Mouse (Mus musculus) heart, postnatal 0 days (tissue): ENCODE measurements around the gene Acsl5. TPM values are rescaled to one million over a fixed set of nuclear protein-coding genes. Genes with fewer than 3 reads are reported as not detected.
A peak's percentile ranks its signal among the peaks of the same experiment; 100 is the strongest.

Source experiments
- ATAC-seq: fragments of 200-750 bp; cut with Nextera tagmentation; 2 replicates; pipeline ENCODE4 v1.8.0; 2017; ENCODE audit warnings: low read depth, moderate number of reproducible peaks, moderate library complexity; ENCODE audit not compliant: insufficient read depth
- DNase-seq: peaks from one replicate; pipeline ENCODE4 v3.0.0-alpha.2; 2016; ENCODE audit warnings: low spot score
- H3K27ac ChIP-seq: fragments of 300-500 bp; sonication (generic); 2 replicates; pipeline ENCODE4 v1.5.1; 2014; ENCODE audit warnings: low read depth, mild to moderate bottlenecking
- H3K27me3 ChIP-seq: fragments of 300-500 bp; sonication (generic); 2 replicates; pipeline ENCODE4 v1.6.1; 2014; ENCODE audit warnings: low read length, mixed read lengths; ENCODE audit not compliant: control insufficient read depth, insufficient read depth
- H3K36me3 ChIP-seq: fragments of 300-500 bp; sonication (generic); replicated peaks from 2 replicates; pipeline ENCODE4 v1.6.1; 2014; ENCODE audit warnings: low read length, mixed read lengths; ENCODE audit not compliant: control insufficient read depth, insufficient read depth
- H3K4me1 ChIP-seq: fragments of 300-500 bp; sonication (generic); 2 replicates; pipeline ENCODE4 v1.6.1; 2014; ENCODE audit warnings: antibody characterized with exemption; ENCODE audit not compliant: control insufficient read depth, insufficient read depth
- H3K4me2 ChIP-seq: fragments of 300-500 bp; sonication (generic); 2 replicates; pipeline ENCODE4 v1.6.1; 2014; ENCODE audit warnings: low read depth, mild to moderate bottlenecking, low read length, moderate library complexity
- H3K4me3 ChIP-seq: fragments of 300-500 bp; sonication (generic); 2 replicates; pipeline ENCODE4 v1.5.1; 2014; ENCODE audit warnings: low read depth, low read length
- H3K9ac ChIP-seq: fragments of 300-500 bp; sonication (generic); replicated peaks from 2 replicates; pipeline ENCODE4 v1.6.1; 2014; ENCODE audit warnings: low read depth, low read length, mixed read lengths
- H3K9me3 ChIP-seq: fragments of 300-500 bp; sonication (generic); replicated peaks from 2 replicates; pipeline ENCODE4 v1.6.1; 2016; ENCODE audit warnings: low read length; ENCODE audit not compliant: control insufficient read depth
- CTCF ChIP-seq: IDR thresholded peaks from 2 replicates; pipeline ENCODE4 v1.5.1; 2016; ENCODE audit warnings: antibody characterized with exemption, control low read depth, low read depth
- EP300 ChIP-seq: IDR thresholded peaks from 2 replicates; pipeline ENCODE4 v1.6.1; 2016; ENCODE audit warnings: antibody characterized with exemption, low read depth
- WGBS: fragments of 180-500 bp; shearing (Covaris S2); extraction: QIAGEN DNeasy Blood & Tissue Kit; methylation state at CpG from one replicate; pipeline ENCODE4 v1.1.7; 2014; 5-methylcytosine and 5-hydroxymethylcytosine counted together
- polyA plus RNA-seq: library from polyadenylated mRNA; unstranded; fragments of >200 nt; fragmentation: Nextera tagmentation; extraction: Ambion mirVana; gene quantifications from 2 replicates; pipeline ENCODE4 v1.2.1, GENCODE M21; 2015
- total RNA-seq: library from RNA; depleted of rRNA; stranded (reverse); fragments of >200 nt; gene quantifications from 2 replicates; pipeline ENCODE4 v1.2.3, GENCODE M21; 2014; ENCODE audit warnings: low replicate concordance

Gene Acsl5
- total and polyA plus RNA-seq, 2 experiments from 2014 or later: 15.8 to 28.1 TPM

GRCm38 (mm10) chr19:55316901-55317300 is 65.2 kb downstream of the Acsl5 start:
- no peak for DNase-seq
- WGBS: 43% methylated on average over 10 of the region's 10 CpGs
- H3K9ac ChIP-seq: 0 out of 2 replicates have a peak overlapping the region, but pooled peaks have one; percentile 75
- no peaks in the 10 kb centered on the region for H3K9me3 ChIP-seq
- 0 out of 2 replicates have a peak, but pooled peaks cover 4% of the 10 kb centered on the region for H3K4me1 ChIP-seq
- no peak overlapping the region for H3K27ac ChIP-seq
- no peak for ATAC-seq
- no peak for TF ChIP-seq EP300
- no peak for TF ChIP-seq CTCF
- H3K36me3 ChIP-seq: peaks cover 13% of the 10 kb centered on the region; the same call in 1 of the 2 replicates
- peak overlapping the region; percentile 75 for H3K4me3 ChIP-seq
- peak overlapping the region; percentile 89 for H3K4me2 ChIP-seq
- no peaks in the 10 kb centered on the region for H3K27me3 ChIP-seq

GRCm38 (mm10) chr19:55319036-55319435 is 67.3 kb downstream of the Acsl5 start:
- no peak overlapping the region for H3K4me3 ChIP-seq
- no peaks in the 10 kb centered on the region for H3K27me3 ChIP-seq
- H3K9ac ChIP-seq: no peak overlapping the region
- 0 out of 2 replicates have a peak, but pooled peaks cover 4% of the 10 kb centered on the region for H3K4me1 ChIP-seq
- peaks cover 18% of the 10 kb centered on the region; the same call in 1 of the 2 replicates for H3K36me3 ChIP-seq
- no peak overlapping the region for H3K4me2 ChIP-seq
- DNase-seq: no peak
- WGBS: 44% methylated on average over 3 of the region's 3 CpGs
- H3K27ac ChIP-seq: no peak overlapping the region
- TF ChIP-seq CTCF: no peak
- no peak for TF ChIP-seq EP300
- no peaks in the 10 kb centered on the region for H3K9me3 ChIP-seq
- ATAC-seq: no peak

- no peak for TF ChIP-seq CTCF
- no peak for TF ChIP-seq EP300
- no peak for ATAC-seq
- no peak overlapping the region for H3K4me2 ChIP-seq
- DNase-seq: no peak
- no peaks in the 10 kb centered on the region for H3K9me3 ChIP-seq
- H3K4me3 ChIP-seq: no peak overlapping the region
- H3K27me3 ChIP-seq: no peaks in the 10 kb centered on the region
- no peak overlapping the region for H3K27ac ChIP-seq
- 40% methylated on average over 5 of the region's 5 CpGs for WGBS
- H3K9ac ChIP-seq: no peak overlapping the region
- 0 out of 2 replicates have a peak, but pooled peaks cover 4% of the 10 kb centered on the region for H3K4me1 ChIP-seq
- peaks cover 22% of the 10 kb centered on the region; the same call in 1 of the 2 replicates for H3K36me3 ChIP-seq
These were observed 67.8 kb downstream of the Acsl5 start for GRCm38 (mm10) chr19:55319521-55319920.

- Histone ChIP-seq H3K4me2 (no peak overlapping the region), H3K4me1 (no peaks in the 10 kb centered on the region), H3K9me3 (no peaks in the 10 kb centered on the region), H3K4me3 (no peak overlapping the region), H3K36me3 (peaks cover 32% of the 10 kb centered on the region; the same call in 1 of the 2 replicates), H3K27ac (no peak overlapping the region), H3K9ac (no peak overlapping the region), H3K27me3 (no peaks in the 10 kb centered on the region)
- TF ChIP-seq EP300 (no peak), CTCF (no peak)
- WGBS: 96% methylated on average over 8 of the region's 8 CpGs
- DNase-seq: no peak
- ATAC-seq: no peak
These were observed 70.9 kb downstream of the Acsl5 start for GRCm38 (mm10) chr19:55322604-55323003.

GRCm38 (mm10) chr19:55327510-55327909 is 75.8 kb downstream of the Acsl5 start:
- H3K4me1 ChIP-seq: no peaks in the 10 kb centered on the region
- H3K4me3 ChIP-seq: no peak overlapping the region
- no peaks in the 10 kb centered on the region for H3K27me3 ChIP-seq
- ATAC-seq (no peak), DNase-seq (no peak)
- WGBS: 85% methylated on average over 4 of the region's 4 CpGs
- no peak overlapping the region for H3K27ac ChIP-seq
- no peak overlapping the region for H3K4me2 ChIP-seq
- H3K9ac ChIP-seq: no peak overlapping the region
- TF ChIP-seq CTCF (no peak), EP300 (no peak)
- peaks cover 51% of the 10 kb centered on the region for H3K36me3 ChIP-seq
- H3K9me3 ChIP-seq: no peaks in the 10 kb centered on the region

GRCm38 (mm10) chr19:55331776-55332175 is 80.0 kb downstream of the Acsl5 start:
- no peak for ATAC-seq
- Histone ChIP-seq H3K27me3 (no peaks in the 10 kb centered on the region), H3K36me3 (peaks cover 21% of the 10 kb centered on the region), H3K4me1 (no peaks in the 10 kb centered on the region), H3K27ac (no peak overlapping the region), H3K9ac (no peak overlapping the region), H3K9me3 (no peaks in the 10 kb centered on the region), H3K4me3 (no peak overlapping the region), H3K4me2 (no peak overlapping the region)
- TF ChIP-seq EP300: no peak
- TF ChIP-seq CTCF: no peak
- DNase-seq: peak; percentile 11
- 55% methylated on average over 5 of the region's 5 CpGs for WGBS
